Mouse (Mus musculus): ENCODE data around the gene Kcnb1. TPM values are rescaled to one million over a fixed set of nuclear protein-coding genes. Genes with fewer than 3 reads are reported as not detected.

Kcnb1 gene
- polyA plus RNA-seq, 1 experiment from 2014 or later = 1.3 TPM

DNA sequence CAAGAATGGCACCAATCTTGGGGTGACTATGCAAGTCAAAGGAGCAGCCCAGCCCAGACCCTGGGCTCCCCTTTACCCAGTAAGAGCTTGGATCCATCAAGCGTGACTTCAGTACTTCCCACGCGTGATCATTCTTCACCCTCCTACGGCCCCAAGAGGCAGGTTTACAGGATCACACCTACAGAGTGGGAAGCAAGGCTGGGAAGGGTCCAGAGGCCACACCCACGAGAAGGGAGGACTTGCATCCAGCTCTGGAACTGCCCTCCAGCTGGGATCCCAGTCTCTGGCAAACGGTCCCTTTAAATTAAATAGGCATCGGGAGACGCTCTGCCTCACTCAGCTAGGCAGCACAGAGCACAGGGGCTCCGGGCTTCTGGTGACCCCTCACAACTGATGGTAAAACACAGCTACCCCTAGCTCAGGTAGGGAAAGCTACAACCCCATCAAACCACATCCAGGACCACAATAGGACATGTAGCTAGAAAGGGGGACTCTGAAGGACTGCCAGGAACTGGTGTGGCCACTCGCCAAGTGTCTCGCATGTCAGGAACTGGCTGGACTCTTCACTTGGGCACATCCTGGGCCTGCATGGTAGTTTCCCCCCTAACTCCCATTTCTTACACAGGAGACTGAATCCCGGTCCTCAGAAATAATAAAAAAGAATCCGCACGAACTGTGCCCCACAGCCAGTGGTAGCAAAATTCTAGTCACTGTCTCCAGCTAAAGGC lies 8.1 kb downstream of the Kcnb1 start:
- Histone ChIP-seq H3K9ac (no peak overlapping the region), H3K27ac (no peak overlapping the region), H3K36me3 (no peaks in the 10 kb centered on the region), H3K4me3 (no peak overlapping the region), H3K4me2 (replicated peaks) (no peak overlapping the region), H3K9me3 (no peaks in the 10 kb centered on the region), H3K4me1 (peaks cover 7% of the 10 kb centered on the region; the same call in 1 of the 2 replicates), H3K27me3 (peaks cover 14% of the 10 kb centered on the region)
- no peak for ATAC-seq (ENCODE audit: insufficient number of reproducible peaks, insufficient read depth, low FRiP score, low TSS enrichment)
- 81% methylated on average over 14 of the region's 14 CpGs for WGBS

GRCm38 (mm10) chr2:167181096-167181495 lies 8.9 kb downstream of the Kcnb1 start:
- WGBS = 76% methylated on average over 8 of the region's 8 CpGs
- Histone ChIP-seq H3K9ac (no peak overlapping the region), H3K4me1 (peaks cover 1% of the 10 kb centered on the region; the same call in 1 of the 2 replicates), H3K4me3 (no peak overlapping the region), H3K36me3 (no peaks in the 10 kb centered on the region), H3K27me3 (peaks cover 8% of the 10 kb centered on the region; the same call in 1 of the 2 replicates), H3K4me2 (replicated peaks) (no peak overlapping the region), H3K27ac (no peak overlapping the region), H3K9me3 (no peaks in the 10 kb centered on the region)
- ATAC-seq (ENCODE audit: insufficient number of reproducible peaks, insufficient read depth, low FRiP score, low TSS enrichment) = no peak

DNA sequence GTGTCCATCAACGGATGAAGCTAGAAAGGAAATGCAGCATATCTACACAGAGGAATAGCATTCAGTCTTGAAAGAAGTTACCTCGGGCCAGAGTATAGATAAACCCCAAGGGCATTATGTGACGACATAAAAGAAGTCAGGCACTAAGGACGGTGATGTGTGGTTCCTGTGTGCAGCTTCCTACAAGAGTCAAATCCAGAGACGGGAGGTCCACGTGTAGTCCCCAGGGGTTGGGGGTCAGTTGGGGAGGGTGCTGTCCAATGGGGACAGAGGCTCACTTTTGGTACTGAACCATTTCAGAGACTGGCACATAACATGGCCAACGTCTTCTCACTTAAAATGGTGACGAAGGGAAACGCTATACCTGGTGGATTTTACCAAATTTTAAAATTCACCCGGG lies 10.7 kb downstream of the Kcnb1 start:
- no peaks in the 10 kb centered on the region for H3K36me3 ChIP-seq
- WGBS = 83% methylated on average over 10 of the region's 10 CpGs
- no peaks in the 10 kb centered on the region for H3K4me1 ChIP-seq

GRCm38 (mm10) chr2:167177231-167177641 lies 12.7 kb downstream of the Kcnb1 start:
- no peak overlapping the region for H3K27ac ChIP-seq
- H3K4me3 ChIP-seq = no peak overlapping the region
- 80% methylated on average over 10 of the region's 10 CpGs for WGBS
- no peaks in the 10 kb centered on the region for H3K9me3 ChIP-seq
- no peak overlapping the region for H3K4me2 ChIP-seq (replicated peaks)
- no peak overlapping the region for H3K9ac ChIP-seq
- H3K27me3 ChIP-seq = 0 out of 2 replicates have a peak, but pooled peaks cover 2% of the 10 kb centered on the region
- H3K4me1 ChIP-seq = no peaks in the 10 kb centered on the region
- no peaks in the 10 kb centered on the region for H3K36me3 ChIP-seq
- ATAC-seq (ENCODE audit: insufficient number of reproducible peaks, insufficient read depth, low FRiP score, low TSS enrichment) = no peak

More for the DNA sequence above, 10.7 kb downstream of the Kcnb1 start:
- no peak for ATAC-seq (ENCODE audit: insufficient number of reproducible peaks, insufficient read depth, low FRiP score, low TSS enrichment)
- Histone ChIP-seq H3K9ac (no peak overlapping the region), H3K27me3 (0 out of 2 replicates have a peak, but pooled peaks cover 2% of the 10 kb centered on the region), H3K27ac (no peak overlapping the region), H3K9me3 (no peaks in the 10 kb centered on the region), H3K4me3 (no peak overlapping the region), H3K4me2 (replicated peaks) (no peak overlapping the region)

GRCm38 (mm10) chr2:167175284-167175683 lies 14.7 kb downstream of the Kcnb1 start:
- Histone ChIP-seq H3K4me2 (replicated peaks) (no peak overlapping the region), H3K36me3 (no peaks in the 10 kb centered on the region), H3K27me3 (0 out of 2 replicates have a peak, but pooled peaks cover 2% of the 10 kb centered on the region), H3K9me3 (no peaks in the 10 kb centered on the region), H3K4me1 (no peaks in the 10 kb centered on the region), H3K27ac (no peak overlapping the region), H3K4me3 (no peak overlapping the region), H3K9ac (no peak overlapping the region)
- 88% methylated on average over 6 of the region's 6 CpGs for WGBS
- ATAC-seq (ENCODE audit: insufficient number of reproducible peaks, insufficient read depth, low FRiP score, low TSS enrichment) = no peak

- Histone ChIP-seq H3K4me3 (no peak overlapping the region), H3K36me3 (no peaks in the 10 kb centered on the region), H3K9ac (no peak overlapping the region), H3K4me2 (replicated peaks) (no peak overlapping the region), H3K4me1 (no peaks in the 10 kb centered on the region), H3K27me3 (0 out of 2 replicates have a peak, but pooled peaks cover 2% of the 10 kb centered on the region), H3K9me3 (no peaks in the 10 kb centered on the region), H3K27ac (no peak overlapping the region)
- 80% methylated on average over 5 of the region's 5 CpGs for WGBS
- no peak for ATAC-seq (ENCODE audit: insufficient number of reproducible peaks, insufficient read depth, low FRiP score, low TSS enrichment)
These were observed 16.7 kb downstream of the Kcnb1 start for GRCm38 (mm10) chr2:167173051-167173875.

DNA sequence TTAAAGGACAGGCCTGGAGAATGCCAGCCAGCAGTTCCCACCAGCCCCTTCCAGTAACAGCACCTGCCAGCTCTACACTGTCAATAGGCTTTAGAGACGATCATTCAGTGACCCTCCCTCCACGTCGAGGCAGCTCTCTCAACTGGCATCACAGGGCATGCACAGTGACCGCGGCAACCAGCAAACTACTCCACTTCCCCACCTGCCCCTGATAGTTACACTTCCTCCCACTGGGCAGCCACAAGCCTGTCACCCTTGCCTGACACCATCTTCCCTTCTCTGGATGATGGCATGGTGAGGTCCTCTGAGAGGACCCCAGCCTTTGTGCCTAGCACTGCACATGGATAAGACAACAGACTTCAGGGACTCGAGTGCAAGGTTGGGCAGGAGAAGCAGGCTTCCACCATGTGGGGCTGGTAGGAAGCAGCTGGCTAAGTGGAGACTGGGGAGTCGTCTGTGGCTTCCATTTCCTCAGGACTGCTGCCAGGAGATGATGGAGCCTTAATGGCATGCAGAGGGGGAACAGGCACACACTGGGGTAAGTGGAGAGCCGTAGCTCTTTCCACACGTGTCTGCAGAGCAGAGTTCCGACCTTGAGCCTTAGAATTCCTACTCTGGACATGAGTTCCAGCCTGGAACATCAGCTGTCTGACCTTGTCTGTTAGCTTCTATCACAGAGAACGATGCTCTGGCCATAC lies 22.3 kb downstream of the Kcnb1 start:
- no peak overlapping the region for H3K4me3 ChIP-seq
- H3K27me3 ChIP-seq = no peaks in the 10 kb centered on the region
- H3K9me3 ChIP-seq = no peaks in the 10 kb centered on the region
- H3K36me3 ChIP-seq = no peaks in the 10 kb centered on the region
- ATAC-seq (ENCODE audit: insufficient number of reproducible peaks, insufficient read depth, low FRiP score, low TSS enrichment) = peak; percentile 37; the same call in 1 of the 2 replicates
- H3K4me1 ChIP-seq = peaks cover 6% of the 10 kb centered on the region
- no peak overlapping the region for H3K4me2 ChIP-seq (replicated peaks)
- H3K27ac ChIP-seq = no peak overlapping the region
- H3K9ac ChIP-seq = no peak overlapping the region
- 57% methylated on average over 11 of the region's 11 CpGs for WGBS

- 90% methylated on average over 9 of the region's 9 CpGs for WGBS
- H3K27me3 ChIP-seq = no peaks in the 10 kb centered on the region
- no peaks in the 10 kb centered on the region for H3K36me3 ChIP-seq
- peaks cover 6% of the 10 kb centered on the region for H3K4me1 ChIP-seq
- no peaks in the 10 kb centered on the region for H3K9me3 ChIP-seq
- H3K4me2 ChIP-seq (replicated peaks) = no peak overlapping the region
- H3K27ac ChIP-seq = no peak overlapping the region
- no peak overlapping the region for H3K4me3 ChIP-seq
- no peak for ATAC-seq (ENCODE audit: insufficient number of reproducible peaks, insufficient read depth, low FRiP score, low TSS enrichment)
- H3K9ac ChIP-seq = no peak overlapping the region
These were observed 26.4 kb downstream of the Kcnb1 start for GRCm38 (mm10) chr2:167163600-167163999.

- Histone ChIP-seq H3K9ac (no peak overlapping the region), H3K27me3 (no peaks in the 10 kb centered on the region), H3K4me2 (replicated peaks) (no peak overlapping the region), H3K9me3 (no peaks in the 10 kb centered on the region), H3K4me3 (no peak overlapping the region), H3K36me3 (no peaks in the 10 kb centered on the region), H3K27ac (no peak overlapping the region), H3K4me1 (peaks cover 6% of the 10 kb centered on the region)
- ATAC-seq (ENCODE audit: insufficient number of reproducible peaks, insufficient read depth, low FRiP score, low TSS enrichment) = no peak
- 87% methylated on average over 10 of the region's 10 CpGs for WGBS
These were observed 26.8 kb downstream of the Kcnb1 start for GRCm38 (mm10) chr2:167163134-167163533.

- ATAC-seq (ENCODE audit: insufficient number of reproducible peaks, insufficient read depth, low FRiP score, low TSS enrichment) = no peak
- Histone ChIP-seq H3K9ac (no peak overlapping the region), H3K4me3 (no peak overlapping the region), H3K27ac (no peak overlapping the region), H3K9me3 (no peaks in the 10 kb centered on the region), H3K36me3 (no peaks in the 10 kb centered on the region), H3K4me2 (replicated peaks) (no peak overlapping the region), H3K27me3 (no peaks in the 10 kb centered on the region), H3K4me1 (peaks cover 5% of the 10 kb centered on the region)
- 65% methylated on average over 10 of the region's 10 CpGs for WGBS
These were observed 27.4 kb downstream of the Kcnb1 start for GRCm38 (mm10) chr2:167162516-167163021.

GRCm38 (mm10) chr2:167159721-167160120 lies 30.2 kb downstream of the Kcnb1 start:
- WGBS = 97% methylated on average over 4 of the region's 4 CpGs
- Histone ChIP-seq H3K4me2 (replicated peaks) (no peak overlapping the region), H3K27ac (no peak overlapping the region), H3K4me1 (peaks cover 18% of the 10 kb centered on the region), H3K27me3 (no peaks in the 10 kb centered on the region), H3K36me3 (no peaks in the 10 kb centered on the region), H3K4me3 (no peak overlapping the region), H3K9me3 (no peaks in the 10 kb centered on the region), H3K9ac (no peak overlapping the region)
- no peak for ATAC-seq (ENCODE audit: insufficient number of reproducible peaks, insufficient read depth, low FRiP score, low TSS enrichment)
